In the genomic region with DNA sequence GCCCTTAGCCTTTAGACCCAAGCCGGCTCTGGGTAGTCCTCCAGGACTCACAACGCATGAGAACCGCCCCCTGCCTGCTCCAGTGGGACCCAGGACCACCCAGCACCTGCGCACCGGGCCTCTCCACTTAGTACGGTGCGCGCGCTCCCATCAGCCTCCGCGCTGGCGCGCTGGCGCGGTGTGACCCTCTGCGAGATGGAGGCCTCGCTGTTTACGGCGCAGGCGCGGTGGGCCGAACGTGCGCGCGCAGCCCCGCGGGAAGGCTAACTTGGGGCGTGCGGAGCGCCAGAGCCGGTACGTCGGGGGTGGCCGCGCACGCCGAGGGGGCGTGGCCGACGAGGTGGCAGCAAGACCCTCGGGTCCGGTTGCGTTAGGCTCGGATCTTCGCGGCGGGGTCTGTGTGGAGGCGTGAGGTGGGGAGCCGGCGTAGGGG, we compare ENCODE assay signal across 7 mouse cellular contexts. TPM values are rescaled to one million over a fixed set of nuclear protein-coding genes. Genes with fewer than 3 reads are reported as not detected.
DNase-seq lines count a peak whose midpoint lies in the region; ATAC-seq and TF ChIP-seq lines count a peak whose summit lies in the region.

TSS of gene Gnb1l (plus strand) at position 156 of the 433 bp plus-strand sequence.
TSS of gene Rtl10 (plus strand) at position 344 of the 433 bp plus-strand sequence.

- no peaks in the 10 kb centered on the region for H3K9me3 ChIP-seq in embryonic facial prominence, embryonic 12.5 days
- H3K9me3 ChIP-seq in limb, embryonic 12.5 days: no peaks in the 10 kb centered on the region
- H3K9me3 ChIP-seq in midbrain, embryonic 15.5 days: no peaks in the 10 kb centered on the region

- H3K4me1 ChIP-seq in embryonic facial prominence, embryonic 12.5 days: peaks cover 16% of the 10 kb centered on the region
- peaks cover 6% of the 10 kb centered on the region; the same call in 1 of the 2 replicates for H3K4me1 ChIP-seq in kidney, adult 2 months (ENCODE audit: control insufficient read depth, insufficient read depth, low read length)
- peaks cover 20% of the 10 kb centered on the region for H3K4me1 ChIP-seq in limb, embryonic 12.5 days (replicated peaks)
- peaks cover 18% of the 10 kb centered on the region for H3K4me1 ChIP-seq in midbrain, embryonic 15.5 days
- peaks cover 9% of the 10 kb centered on the region for H3K4me1 ChIP-seq in spleen, adult 2 months (ENCODE audit: control insufficient read depth, insufficient read depth, insufficient read length)

- peak within 1 kb of the TSS; percentile 79 for H3K27ac ChIP-seq in embryonic facial prominence, embryonic 12.5 days
- H3K27ac ChIP-seq in kidney, adult 2 months (ENCODE audit: insufficient read depth, low read depth, low read length): peak within 1 kb of the TSS; percentile 61
- H3K27ac ChIP-seq in limb, embryonic 12.5 days: peak within 1 kb of the TSS; percentile 90
- peak within 1 kb of the TSS; percentile 92 for H3K27ac ChIP-seq in midbrain, embryonic 15.5 days
- peak within 1 kb of the TSS; percentile 91 for H3K27ac ChIP-seq in spleen, adult 2 months (ENCODE audit: insufficient read depth, low read length)

- no peaks in the 10 kb centered on the region for H3K27me3 ChIP-seq in embryonic facial prominence, embryonic 12.5 days
- no peaks in the 10 kb centered on the region for H3K27me3 ChIP-seq in kidney, adult 2 months (replicated peaks; ENCODE audit: control insufficient read depth, insufficient read depth, low read length)
- no peaks in the 10 kb centered on the region for H3K27me3 ChIP-seq in limb, embryonic 12.5 days
- no peaks in the 10 kb centered on the region for H3K27me3 ChIP-seq in midbrain, embryonic 15.5 days (replicated peaks)
- no peaks in the 10 kb centered on the region for H3K27me3 ChIP-seq in spleen, adult 2 months (ENCODE audit: control insufficient read depth, insufficient read depth, low read length)

- peak; percentile 98 for ATAC-seq in embryonic facial prominence, embryonic 12.5 days (ENCODE audit: insufficient number of reproducible peaks, insufficient read depth, low FRiP score, low TSS enrichment)
- peak; percentile 97 for ATAC-seq in limb, embryonic 12.5 days (ENCODE audit: insufficient number of reproducible peaks, insufficient read depth, low FRiP score, low TSS enrichment, low read depth)
- ATAC-seq in midbrain, embryonic 15.5 days (replicated peaks): peak; percentile 99

- TF ChIP-seq POLR2A in kidney, adult 2 months (IDR thresholded peaks at IDR 0.05; ENCODE audit: low read depth, low read length): peak; percentile 80
- TF ChIP-seq POLR2A in spleen, adult 2 months (IDR thresholded peaks at IDR 0.05; ENCODE audit: low read depth, low read length): peak; percentile 93

- DNase-seq in adrenal gland, postnatal 25 days: peak; percentile 98
- peak; percentile 96 for DNase-seq in heart, adult 18-20 months
- DNase-seq in kidney, adult 2 months: peak; percentile 96
- peak; percentile 81 to 95 for DNase-seq in spleen, adult 2 months (ENCODE audit: low read depth in 1 of 2, low spot score in 2 of 2)

- peak within 1 kb of the TSS; percentile 84 for H3K4me2 ChIP-seq in embryonic facial prominence, embryonic 12.5 days (replicated peaks)
- H3K4me2 ChIP-seq in limb, embryonic 12.5 days: peak within 1 kb of the TSS; percentile 88
- H3K4me2 ChIP-seq in midbrain, embryonic 15.5 days: peak within 1 kb of the TSS; percentile 78

- no peak for TF ChIP-seq CTCF in kidney, adult 2 months (conservative IDR thresholded peaks at IDR 0.05; ENCODE audit: insufficient read depth, insufficient read length, low read depth, low read length)
- TF ChIP-seq CTCF in spleen, adult 2 months (IDR thresholded peaks at IDR 0.05; ENCODE audit: extremely low read depth, insufficient read depth, insufficient read length, insufficient replicate concordance): no peak

- H3K9ac ChIP-seq in embryonic facial prominence, embryonic 12.5 days: peak within 1 kb of the TSS; percentile 81
- peak within 1 kb of the TSS; percentile 74 for H3K9ac ChIP-seq in limb, embryonic 12.5 days (replicated peaks)
- peak within 1 kb of the TSS; percentile 79 for H3K9ac ChIP-seq in midbrain, embryonic 15.5 days

- H3K4me3 ChIP-seq in embryonic facial prominence, embryonic 12.5 days: peak within 1 kb of the TSS; percentile 79
- H3K4me3 ChIP-seq in kidney, adult 2 months (ENCODE audit: insufficient read depth, low read depth, low read length): peak within 1 kb of the TSS; percentile 82
- H3K4me3 ChIP-seq in limb, embryonic 12.5 days (replicated peaks): peak within 1 kb of the TSS; percentile 76
- peak within 1 kb of the TSS; percentile 79 for H3K4me3 ChIP-seq in midbrain, embryonic 15.5 days
- H3K4me3 ChIP-seq in spleen, adult 2 months (ENCODE audit: extremely low read depth, insufficient read depth, insufficient read length): peak within 1 kb of the TSS; percentile 93

- WGBS in embryonic facial prominence, embryonic 12.5 days: 0% methylated on average over 50 of the region's 51 CpGs
- WGBS in kidney, adult 2 months: 1% methylated on average over 51 of the region's 51 CpGs
- WGBS in limb, embryonic 12.5 days: under 1% methylated on average over 51 of the region's 51 CpGs
- under 1% methylated on average over 39 of the region's 51 CpGs for WGBS in midbrain, embryonic 15.5 days
- WGBS in spleen, adult 2 months: under 1% methylated on average over 45 of the region's 51 CpGs

- peaks cover 20% of the 10 kb centered on the region for H3K36me3 ChIP-seq in embryonic facial prominence, embryonic 12.5 days
- no peaks in the 10 kb centered on the region for H3K36me3 ChIP-seq in kidney, adult 2 months (ENCODE audit: control insufficient read depth, insufficient read depth, low read length)
- peaks cover 28% of the 10 kb centered on the region for H3K36me3 ChIP-seq in limb, embryonic 12.5 days
- H3K36me3 ChIP-seq in midbrain, embryonic 15.5 days (replicated peaks): peaks cover 4% of the 10 kb centered on the region; the same call in 1 of the 2 replicates
- H3K36me3 ChIP-seq in spleen, adult 2 months (ENCODE audit: control insufficient read depth, insufficient read depth, low read length): peaks cover 2% of the 10 kb centered on the region; the same call in 1 of the 2 replicates

RNA-seq across cellular contexts. Expression of gene Gnb1l, which starts in this region (rescaled TPM):
- 4.0 and 9.4 TPM in 2 replicates for total RNA-seq in adrenal gland, postnatal 25 days (2021)
- polyA plus RNA-seq in embryonic facial prominence, embryonic 12.5 days (2016; fragmentation: Nextera tagmentation; extraction: Ambion mirVana): 16.9 and 17.5 TPM in 2 replicates
- 1 to 10 TPM; 6.1 to 6.4 TPM for total RNA-seq in heart, adult 18-20 months (2021)
- polyA plus RNA-seq in kidney, adult 2 months (2012; rRNA removed): 10.7 and 15.8 TPM in 2 replicates
- polyA plus RNA-seq in limb, embryonic 12.5 days (2016; fragmentation: Nextera tagmentation; extraction: Ambion mirVana): 18.4 and 19.4 TPM in 2 replicates
- 18.1 and 20.0 TPM in 2 replicates for polyA plus RNA-seq in midbrain, embryonic 15.5 days (2015; fragmentation: Nextera tagmentation; extraction: Ambion mirVana)
- polyA plus RNA-seq in spleen, adult 2 months (2012; rRNA removed): 11.3 and 15.4 TPM in 2 replicates

RNA-seq across cellular contexts. Expression of gene Rtl10, which starts in this region (rescaled TPM):
- 7.1 and 8.6 TPM in 2 replicates for total RNA-seq in adrenal gland, postnatal 25 days (2021)
- 4.1 and 4.2 TPM in 2 replicates for polyA plus RNA-seq in embryonic facial prominence, embryonic 12.5 days (2016; fragmentation: Nextera tagmentation; extraction: Ambion mirVana)
- total RNA-seq in heart, adult 18-20 months (2021): 1 to 10 TPM; 3.9 to 4.1 TPM
- polyA plus RNA-seq in kidney, adult 2 months (2012; rRNA removed): 5.0 and 6.9 TPM in 2 replicates
- 4.2 and 5.1 TPM in 2 replicates for polyA plus RNA-seq in limb, embryonic 12.5 days (2016; fragmentation: Nextera tagmentation; extraction: Ambion mirVana)
- polyA plus RNA-seq in midbrain, embryonic 15.5 days (2015; fragmentation: Nextera tagmentation; extraction: Ambion mirVana): 4.4 and 5.5 TPM in 2 replicates
- polyA plus RNA-seq in spleen, adult 2 months (2012; rRNA removed): 6.2 and 8.0 TPM in 2 replicates

Comparison
In these comparisons a context has a peak if more than half of its experiments do, and no peak if none do; other contexts are left out.
1. Peak in every context shown above with its lines: DNase-seq, ATAC-seq, H3K4me3 ChIP-seq and H3K27ac ChIP-seq.